Mouse (Mus musculus) CH12.LX (cell line): Measurements from ENCODE around the gene Adprh. TPM values are rescaled to one million over a fixed set of nuclear protein-coding genes. Genes with fewer than 3 reads are reported as not detected.

ENCODE experiments used
- DNase-seq: peaks from one replicate; pipeline ENCODE4 v3.0.0-alpha.2; 2013; ENCODE audit errors: extremely low read depth
- H3K27ac ChIP-seq: 2 replicates; pipeline ENCODE4 v1.5.1; 2012; ENCODE audit warnings: low read depth, mild to moderate bottlenecking, control low read depth, moderate library complexity; ENCODE audit not compliant: insufficient read depth
- H3K27me3 ChIP-seq: replicated peaks from 2 replicates; pipeline ENCODE3; 2012; ENCODE audit warnings: inconsistent platforms
- H3K36me3 ChIP-seq, 2 experiments: replicated peaks in 1 of 2; 2 replicates each; pipeline versions ENCODE3 to v1.6.1; 2012; ENCODE audit warnings: inconsistent platforms in 1 of 2, low read length in 1 of 2, mild to moderate bottlenecking in 1 of 2, mixed read lengths in 1 of 2, moderate library complexity in 1 of 2; ENCODE audit not compliant: control insufficient read depth in 1 of 2, insufficient read depth in 1 of 2
- H3K4me1 ChIP-seq, 2 experiments: 2 replicates each; pipeline ENCODE4 v1.6.1; 2012; ENCODE audit warnings: inconsistent platforms in 1 of 2, moderate library complexity in 1 of 2; ENCODE audit not compliant: insufficient read depth in 2 of 2, control insufficient read depth in 1 of 2
- H3K4me2 ChIP-seq: 2 replicates; pipeline ENCODE4 v1.6.1; 2012; ENCODE audit warnings: low read depth, mild to moderate bottlenecking, control low read depth; ENCODE audit not compliant: poor library complexity, insufficient read depth, severe bottlenecking
- H3K4me3 ChIP-seq, 3 experiments: fragments of 150-350 bp in 1 of 3; sonication (generic) in 1 of 3; replicated peaks in 1 of 3; 2 replicates each; pipeline versions ENCODE3 to v1.5.1; 2011 to 2012; ENCODE audit warnings: low read depth in 2 of 3, low read length in 2 of 3, mild to moderate bottlenecking in 2 of 3, moderate library complexity in 2 of 3, control low read depth in 1 of 3, improper control_type of control experiment in 1 of 3, inconsistent platforms in 1 of 3, mixed read lengths in 1 of 3; ENCODE audit not compliant: poor library complexity in 1 of 3
- H3K79me2 ChIP-seq: replicated peaks from 2 replicates; pipeline ENCODE4 v1.6.1; 2012; ENCODE audit warnings: mild to moderate bottlenecking, moderate library complexity; ENCODE audit not compliant: control insufficient read depth, poor library complexity, insufficient read depth, severe bottlenecking; ENCODE audit errors: extremely low read depth
- H3K9ac ChIP-seq: 2 replicates; pipeline ENCODE4 v1.6.1; 2012; ENCODE audit warnings: low read depth, mild to moderate bottlenecking, control low read depth, moderate library complexity; ENCODE audit not compliant: insufficient read depth
- H3K9me3 ChIP-seq: replicated peaks from 2 replicates; pipeline ENCODE3; 2012; ENCODE audit warnings: low read length, inconsistent platforms, mixed read lengths
- BHLHE40 ChIP-seq: IDR thresholded peaks from 2 replicates; pipeline ENCODE4 v1.6.1; 2011; ENCODE audit warnings: mild to moderate bottlenecking, low read depth, low read length, improper control_type of control experiment
- CHD1 ChIP-seq: IDR thresholded peaks from 2 replicates; pipeline ENCODE4 v1.6.1; 2012; ENCODE audit warnings: low read depth, low read length, improper control_type of control experiment, inconsistent platforms
- CHD2 ChIP-seq: IDR thresholded peaks from 2 replicates; pipeline ENCODE4 v1.6.1; 2011; ENCODE audit warnings: low read length, improper control_type of control experiment
- CTCF ChIP-seq, 2 experiments: IDR thresholded peaks in 1 of 2; conservative IDR thresholded peaks in 1 of 2; 2 replicates each; pipeline ENCODE4 v1.5.1; 2011 to 2012; ENCODE audit warnings: low read depth in 2 of 2, low read length in 2 of 2, improper control_type of control experiment in 1 of 2, inconsistent platforms in 1 of 2, mild to moderate bottlenecking in 1 of 2, moderate library complexity in 1 of 2
- E2F4 ChIP-seq: IDR thresholded peaks from 2 replicates; pipeline ENCODE4 v1.6.1; 2011; ENCODE audit warnings: low read depth, low read length, improper control_type of control experiment; ENCODE audit not compliant: insufficient replicate concordance
- ELF1 ChIP-seq: IDR thresholded peaks from 2 replicates; pipeline ENCODE4 v1.6.1; 2014; ENCODE audit warnings: low read depth, mild to moderate bottlenecking, inconsistent platforms, low read length, improper control_type of control experiment
- EP300 ChIP-seq: IDR thresholded peaks from 2 replicates; pipeline ENCODE4 v1.6.1; 2011; ENCODE audit warnings: low read length, improper control_type of control experiment
- ETS1 ChIP-seq: conservative IDR thresholded peaks from 2 replicates; pipeline ENCODE4 v1.6.1; 2012; ENCODE audit warnings: low read depth, mild to moderate bottlenecking, inconsistent platforms, low read length, improper control_type of control experiment, moderate library complexity
- GABPA ChIP-seq: IDR thresholded peaks from 2 replicates; pipeline ENCODE4 v1.6.1; 2012; ENCODE audit warnings: low read depth, low read length, improper control_type of control experiment, inconsistent platforms; ENCODE audit not compliant: insufficient replicate concordance
- HCFC1 ChIP-seq: IDR thresholded peaks from 2 replicates; pipeline ENCODE4 v1.6.1; 2012; ENCODE audit warnings: low read depth, mild to moderate bottlenecking, inconsistent platforms, low read length, improper control_type of control experiment
- IRF4 ChIP-seq: IDR thresholded peaks from 2 replicates; pipeline ENCODE4 v1.6.1; 2014; ENCODE audit warnings: low read depth, mild to moderate bottlenecking, inconsistent platforms, low read length, improper control_type of control experiment
- JUN ChIP-seq: IDR thresholded peaks from 2 replicates; pipeline ENCODE4 v1.6.1; 2011; ENCODE audit warnings: low read depth, mild to moderate bottlenecking, low read length, improper control_type of control experiment, moderate library complexity; ENCODE audit not compliant: insufficient read depth
- JUND ChIP-seq: conservative IDR thresholded peaks from 2 replicates; pipeline ENCODE4 v1.6.1; 2011; ENCODE audit warnings: low read depth, low read length, improper control_type of control experiment
- KAT2A ChIP-seq: IDR thresholded peaks from 2 replicates; pipeline ENCODE4 v1.6.1; 2012; ENCODE audit warnings: low read length, improper control_type of control experiment, inconsistent platforms; ENCODE audit not compliant: insufficient replicate concordance
- MAFK ChIP-seq: IDR thresholded peaks from 2 replicates; pipeline ENCODE4 v1.6.1; 2011; ENCODE audit warnings: low read length, improper control_type of control experiment; ENCODE audit not compliant: insufficient replicate concordance
- MAX ChIP-seq: IDR thresholded peaks from 2 replicates; pipeline ENCODE4 v1.6.1; 2011; ENCODE audit warnings: low read length, improper control_type of control experiment
- MAZ ChIP-seq: IDR thresholded peaks from 2 replicates; pipeline ENCODE4 v1.6.1; 2012; ENCODE audit warnings: low read depth, mild to moderate bottlenecking, inconsistent platforms, low read length, improper control_type of control experiment, moderate library complexity
- MEF2A ChIP-seq: IDR thresholded peaks from 2 replicates; pipeline ENCODE4 v1.6.1; 2014; ENCODE audit warnings: low read depth, mild to moderate bottlenecking, inconsistent platforms, low read length, improper control_type of control experiment, borderline replicate concordance
- MXI1 ChIP-seq: IDR thresholded peaks from 2 replicates; pipeline ENCODE4 v1.6.1; 2011; ENCODE audit warnings: mild to moderate bottlenecking, low read depth, low read length, improper control_type of control experiment
- MYC ChIP-seq: IDR thresholded peaks from 2 replicates; pipeline ENCODE4 v1.6.1; 2011; ENCODE audit warnings: low read depth, mild to moderate bottlenecking, improper control_type of control experiment, low read length
- NELFE ChIP-seq: IDR thresholded peaks from 2 replicates; pipeline ENCODE4 v1.6.1; 2011; ENCODE audit warnings: low read depth, low read length, improper control_type of control experiment
- NRF1 ChIP-seq: IDR thresholded peaks from 2 replicates; pipeline ENCODE4 v1.6.1; 2014; ENCODE audit warnings: low read depth, mild to moderate bottlenecking, inconsistent platforms, low read length, improper control_type of control experiment, moderate library complexity
- PAX5 ChIP-seq: IDR thresholded peaks from 2 replicates; pipeline ENCODE4 v1.6.1; 2012; ENCODE audit warnings: low read length, inconsistent platforms, mixed read lengths
- POLR2A ChIP-seq: IDR thresholded peaks from 2 replicates; pipeline ENCODE4 v1.6.1; 2011; ENCODE audit warnings: low read depth, mild to moderate bottlenecking, improper control_type of control experiment, low read length
- POLR2AphosphoS2 ChIP-seq: IDR thresholded peaks from 2 replicates; pipeline ENCODE4 v1.6.1; 2011; ENCODE audit warnings: low read depth, low read length, improper control_type of control experiment
- RAD21 ChIP-seq: IDR thresholded peaks from 2 replicates; pipeline ENCODE4 v1.6.1; 2011; ENCODE audit warnings: low read depth, mild to moderate bottlenecking, low read length, improper control_type of control experiment, moderate library complexity
- RCOR1 ChIP-seq: conservative IDR thresholded peaks from 2 replicates; pipeline ENCODE4 v1.6.1; 2012; ENCODE audit warnings: low read depth, mild to moderate bottlenecking, inconsistent platforms, low read length, improper control_type of control experiment
- SIN3A ChIP-seq: IDR thresholded peaks from 2 replicates; pipeline ENCODE4 v1.6.1; 2012; ENCODE audit warnings: low read length, improper control_type of control experiment, inconsistent platforms
- SMC3 ChIP-seq: IDR thresholded peaks from 2 replicates; pipeline ENCODE4 v1.6.1; 2011; ENCODE audit warnings: low read depth, low read length, improper control_type of control experiment
- TBP ChIP-seq: conservative IDR thresholded peaks from 2 replicates; pipeline ENCODE4 v1.6.1; 2011; ENCODE audit warnings: low read depth, low read length, improper control_type of control experiment
- TCF12 ChIP-seq: IDR thresholded peaks from 2 replicates; pipeline ENCODE4 v1.6.1; 2014; ENCODE audit warnings: low read depth, mild to moderate bottlenecking, inconsistent platforms, low read length, improper control_type of control experiment
- UBTF ChIP-seq: IDR thresholded peaks from 2 replicates; pipeline ENCODE4 v1.6.1; 2012; ENCODE audit warnings: low read depth, mild to moderate bottlenecking, inconsistent platforms, low read length, improper control_type of control experiment, moderate library complexity
- USF1 ChIP-seq: IDR thresholded peaks from 2 replicates; pipeline ENCODE4 v1.6.1; 2014; ENCODE audit warnings: low read depth, mild to moderate bottlenecking, inconsistent platforms, low read length, improper control_type of control experiment
- USF2 ChIP-seq: conservative IDR thresholded peaks from 2 replicates; pipeline ENCODE4 v1.6.1; 2011; ENCODE audit warnings: low read depth, low read length, improper control_type of control experiment
- ZC3H11A ChIP-seq: IDR thresholded peaks from 2 replicates; pipeline ENCODE4 v1.6.1; 2012; ENCODE audit warnings: low read depth, mild to moderate bottlenecking, inconsistent platforms, low read length, improper control_type of control experiment
- ZKSCAN1 ChIP-seq: IDR thresholded peaks from 2 replicates; pipeline ENCODE4 v1.6.1; 2012; ENCODE audit warnings: low read depth, inconsistent platforms, low read length, improper control_type of control experiment, borderline replicate concordance
- ZMIZ1 ChIP-seq: IDR thresholded peaks from 2 replicates; pipeline ENCODE4 v1.6.1; 2012; ENCODE audit warnings: low read depth, mild to moderate bottlenecking, inconsistent platforms, low read length, improper control_type of control experiment
- ZNF384 ChIP-seq: IDR thresholded peaks from 2 replicates; pipeline ENCODE4 v1.6.1; 2012; ENCODE audit warnings: low read depth, low read length, improper control_type of control experiment, inconsistent platforms
- dilution Hi-C: fragments of 300-500 bp; cut with MboI; formaldehyde crosslinking; loops from 2 replicates; pipeline ENCODE4 v1.14.3; 2020; ENCODE audit warnings: low sequenced_read_pairs; ENCODE audit not compliant: extremely low pct_unique_long_range_greater_than_20kb, extremely low pct_ligation_motif_present
- in situ Hi-C: fragments of 300-500 bp; cut with MboI; formaldehyde crosslinking; loops from 3 replicates; pipeline ENCODE4 v1.14.3; 2019; ENCODE audit warnings: low sequenced_read_pairs, low pct_ligation_motif_present, low pct_unique_long_range_greater_than_20kb, mixed read lengths
- polyA plus RNA-seq: library from polyadenylated mRNA; unstranded; fragments of >175 nt; gene quantifications from 2 replicates; pipeline ENCODE4 v1.2.1, GENCODE M21; 2012; ENCODE audit warnings: low read depth; ENCODE audit not compliant: insufficient read length
- total RNA-seq, 2 experiments: library from RNA; depleted of rRNA; stranded (reverse); fragments of 300-350 nt in 1 of 2; fragments of >200 nt in 1 of 2; gene quantifications; 2 replicates each; pipeline ENCODE4 v1.2.3; 2012 to 2014

Gene Adprh
- total and polyA plus RNA-seq, 3 experiments, result 45.3 to 82.9 (median 67.7) TPM

DNA sequence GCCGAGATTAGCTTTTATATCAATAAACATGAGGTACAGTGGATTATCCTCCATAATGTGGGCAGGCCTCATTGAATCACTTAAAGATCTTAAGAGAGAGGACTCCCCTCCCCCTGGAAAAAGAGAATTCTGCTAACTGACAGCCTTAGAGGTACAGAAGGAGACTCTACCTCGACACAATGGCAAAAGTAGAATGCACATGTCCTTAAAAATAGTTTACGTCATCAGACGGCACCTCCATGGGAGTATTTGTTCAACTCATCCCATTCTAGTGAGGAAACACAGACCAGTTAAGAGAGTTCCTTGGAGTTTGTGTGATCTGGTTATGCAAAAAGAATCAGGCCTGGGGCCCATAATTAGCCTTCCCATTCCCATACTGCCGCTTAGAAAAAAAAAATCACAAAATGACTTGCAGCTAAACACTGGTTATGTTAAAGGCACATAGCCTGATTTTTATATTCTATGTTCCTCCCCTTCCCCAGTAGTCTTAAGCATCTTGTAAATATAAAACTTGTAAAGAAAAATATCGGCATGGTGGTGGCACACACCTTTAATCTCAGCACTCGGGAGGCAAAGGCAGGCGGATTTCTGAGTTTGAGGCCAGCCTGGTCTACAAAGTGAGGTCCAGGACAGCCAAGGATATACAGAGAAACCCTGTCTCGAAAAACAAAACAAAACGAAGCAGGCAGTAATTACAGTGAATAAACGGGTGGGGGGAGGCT lies 2.2 kb upstream of the Adprh start:
- no peak for DNase-seq
- Histone ChIP-seq H3K79me2 (peaks cover 62% of the 10 kb centered on the region), H3K9me3 (no peaks in the 10 kb centered on the region), H3K4me1 (peaks cover 10 to 30% of the 10 kb centered on the region in 2 experiments), H3K9ac (peak overlapping the region; percentile 97), H3K4me3 (peak overlapping the region; percentile 57 to 98 (median 63)), H3K36me3 (peaks cover 6 to 14% of the 10 kb centered on the region in 2 experiments), H3K27me3 (no peaks in the 10 kb centered on the region), H3K4me2 (peak overlapping the region; percentile 85), H3K27ac (peak overlapping the region; percentile 92)
- TF ChIP-seq MXI1 (peak; percentile 3; the same call in 1 of the 2 replicates), IRF4 (no peak), EP300 (no peak), NRF1 (no peak), UBTF (no peak), NELFE (no peak), ELF1 (no peak), SMC3 (no peak), JUN (peak; percentile 17; the same call in 1 of the 2 replicates), ZKSCAN1 (no peak), ZMIZ1 (no peak), CHD1 (no peak), JUND (peak; percentile 32; the same call in 1 of the 2 replicates), MAFK (no peak), GABPA (no peak), POLR2A (no peak), CTCF (conservative IDR thresholded peaks at IDR 0.05 in 1 of 2, IDR thresholded peaks at IDR 0.05 in 1 of 2; ENCODE audit: low read depth in 2 of 2, low read length in 2 of 2) (no peak), SIN3A (peak; percentile 58; the same call in 1 of the 2 replicates), KAT2A (no peak), ETS1 (0 out of 2 replicates have a peak, but pooled peaks have one; percentile 4), BHLHE40 (no peak), E2F4 (no peak), TBP (no peak), CHD2 (no peak), USF2 (no peak), PAX5 (no peak), USF1 (no peak), MAZ (no peak), ZNF384 (peak; percentile 80), RCOR1 (no peak), RAD21 (no peak), MEF2A (peak; percentile 31; the same call in 1 of the 2 replicates), POLR2AphosphoS2 (no peak), ZC3H11A (no peak), HCFC1 (no peak), TCF12 (no peak), MAX (peak; percentile 56; the same call in 1 of the 2 replicates), MYC (0 out of 2 replicates have a peak, but pooled peaks have one; percentile 61)
- in situ Hi-C loops, result loop anchor here (5.0 kb wide), 1 partner anchor 47 kb away; no protein-coding TSS in a partner anchor
- dilution Hi-C loops, result no loop called here
